Mouse (Mus musculus): ENCODE measurements around the gene Strip2. TPM values are rescaled to one million over a fixed set of nuclear protein-coding genes. Genes with fewer than 3 reads are reported as not detected.
A peak's percentile ranks its signal among the peaks of the same experiment; 100 is the strongest.

The Strip2 gene
- polyA plus RNA-seq, 1 experiment from 2014 or later = 0.87 TPM

DNA sequence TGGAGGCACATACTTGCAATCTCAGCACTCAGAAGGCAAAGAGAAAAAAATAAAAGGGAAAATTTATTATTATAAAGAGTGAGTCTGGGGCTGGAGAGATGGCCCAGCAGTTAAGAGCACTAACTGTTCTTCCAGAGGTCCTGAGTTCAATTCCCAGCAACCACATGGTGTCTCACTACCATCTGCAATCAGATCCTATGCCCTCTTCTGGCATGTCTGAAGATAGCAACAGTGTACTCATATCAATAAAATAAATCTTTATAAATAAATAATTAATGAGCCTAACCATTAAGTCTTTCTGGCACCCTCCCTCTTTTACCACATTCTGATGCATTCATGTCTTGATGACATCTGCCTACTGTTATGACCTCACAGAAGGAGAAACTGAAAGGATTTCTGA, 65.0 kb downstream of the Strip2 start:
- Histone ChIP-seq H3K27ac (no peak overlapping the region), H3K4me2 (replicated peaks) (no peak overlapping the region), H3K27me3 (replicated peaks) (peaks cover 11% of the 10 kb centered on the region), H3K36me3 (no peaks in the 10 kb centered on the region), H3K4me3 (no peak overlapping the region), H3K4me1 (no peaks in the 10 kb centered on the region), H3K9ac (no peak overlapping the region), H3K9me3 (no peaks in the 10 kb centered on the region)
- ATAC-seq (ENCODE audit: low FRiP score, low read depth) = no peak

GRCm38 (mm10) chr6:29985058-29985498, 68.3 kb downstream of the Strip2 start:
- peak overlapping the region; percentile 44 for H3K4me3 ChIP-seq
- peak overlapping the region; percentile 64 for H3K9ac ChIP-seq
- peak overlapping the region; percentile 87 for H3K4me2 ChIP-seq (replicated peaks)
- whole genome bisulfite sequencing = under 1% methylated on average over 37 of the region's 37 CpGs
- H3K36me3 ChIP-seq = no peaks in the 10 kb centered on the region
- peak; percentile 76 for ATAC-seq (ENCODE audit: low FRiP score, low read depth)
- H3K27me3 ChIP-seq (replicated peaks) = peaks cover 11% of the 10 kb centered on the region
- no peaks in the 10 kb centered on the region for H3K9me3 ChIP-seq
- H3K27ac ChIP-seq = no peak overlapping the region
- H3K4me1 ChIP-seq = no peaks in the 10 kb centered on the region

- H3K27me3 ChIP-seq (replicated peaks) = peaks cover 11% of the 10 kb centered on the region
- H3K9me3 ChIP-seq = no peaks in the 10 kb centered on the region
- under 1% methylated on average over 14 of the region's 14 CpGs for WGBS
- peak overlapping the region; percentile 87 for H3K4me2 ChIP-seq (replicated peaks)
- peak overlapping the region; percentile 44 for H3K4me3 ChIP-seq
- H3K4me1 ChIP-seq = no peaks in the 10 kb centered on the region
- H3K36me3 ChIP-seq = no peaks in the 10 kb centered on the region
- peak overlapping the region; percentile 64 for H3K9ac ChIP-seq
- 0 out of 2 replicates have a peak, but pooled peaks have one; percentile 48 for ATAC-seq (ENCODE audit: low FRiP score, low read depth)
- H3K27ac ChIP-seq = no peak overlapping the region
These were observed 68.7 kb downstream of the Strip2 start for GRCm38 (mm10) chr6:29985504-29985903.

DNA sequence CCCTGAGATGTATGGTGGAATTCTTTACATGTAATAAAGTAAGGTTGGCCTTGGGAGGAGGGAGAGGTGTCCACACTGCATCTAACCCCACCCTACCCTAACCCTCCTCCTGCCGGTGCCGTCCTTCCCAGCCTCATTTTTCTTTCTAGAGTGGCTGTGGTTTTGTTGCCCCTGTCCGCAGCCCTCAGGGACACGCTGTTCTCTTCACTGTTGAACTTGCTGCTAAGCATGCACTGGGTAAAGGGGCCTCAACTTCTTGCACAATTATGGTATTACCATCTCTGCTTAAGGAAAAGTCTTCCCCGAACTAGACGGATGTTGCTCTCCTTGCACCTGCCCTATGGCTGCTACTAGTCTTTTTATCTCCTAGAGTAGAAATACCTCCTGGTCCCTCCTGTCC, 69.2 kb downstream of the Strip2 start:
- ATAC-seq (ENCODE audit: low FRiP score, low read depth) = no peak
- H3K4me3 ChIP-seq = no peak overlapping the region
- no peaks in the 10 kb centered on the region for H3K36me3 ChIP-seq
- WGBS = 44% methylated on average over 6 of the region's 6 CpGs
- peak overlapping the region; percentile 87 for H3K4me2 ChIP-seq (replicated peaks)
- H3K9me3 ChIP-seq = no peaks in the 10 kb centered on the region
- H3K9ac ChIP-seq = 0 out of 2 replicates have a peak overlapping the region, but pooled peaks have one; percentile 64
- no peak overlapping the region for H3K27ac ChIP-seq
- peaks cover 11% of the 10 kb centered on the region for H3K27me3 ChIP-seq (replicated peaks)
- no peaks in the 10 kb centered on the region for H3K4me1 ChIP-seq

DNA sequence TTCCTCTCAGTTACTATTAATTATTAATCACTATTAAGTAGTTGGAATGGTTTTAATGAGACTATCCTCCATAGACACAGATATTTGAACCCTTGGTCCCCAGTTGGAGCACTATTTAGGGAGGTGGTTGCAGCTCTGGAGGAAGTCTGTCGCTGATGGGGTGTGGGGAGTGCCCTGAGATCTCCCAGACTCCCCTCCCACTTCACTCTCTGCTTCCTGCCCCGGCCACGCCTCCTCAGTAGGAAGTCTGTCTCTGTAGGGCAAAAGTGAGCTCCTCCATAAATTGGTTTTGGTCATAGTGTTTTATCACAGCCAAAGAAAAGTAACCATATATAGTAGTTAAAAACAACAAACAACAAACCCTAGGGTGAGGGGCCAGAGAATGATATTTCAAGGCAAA, 70.4 kb downstream of the Strip2 start:
- no peak overlapping the region for H3K27ac ChIP-seq
- no peak for ATAC-seq (ENCODE audit: low FRiP score, low read depth)
- H3K9me3 ChIP-seq = no peaks in the 10 kb centered on the region
- H3K9ac ChIP-seq = no peak overlapping the region
- no peak overlapping the region for H3K4me3 ChIP-seq
- WGBS = 55% methylated on average over 3 of the region's 3 CpGs
- H3K36me3 ChIP-seq = no peaks in the 10 kb centered on the region
- no peak overlapping the region for H3K4me2 ChIP-seq (replicated peaks)
- no peaks in the 10 kb centered on the region for H3K4me1 ChIP-seq
- H3K27me3 ChIP-seq (replicated peaks) = peaks cover 11% of the 10 kb centered on the region

DNA sequence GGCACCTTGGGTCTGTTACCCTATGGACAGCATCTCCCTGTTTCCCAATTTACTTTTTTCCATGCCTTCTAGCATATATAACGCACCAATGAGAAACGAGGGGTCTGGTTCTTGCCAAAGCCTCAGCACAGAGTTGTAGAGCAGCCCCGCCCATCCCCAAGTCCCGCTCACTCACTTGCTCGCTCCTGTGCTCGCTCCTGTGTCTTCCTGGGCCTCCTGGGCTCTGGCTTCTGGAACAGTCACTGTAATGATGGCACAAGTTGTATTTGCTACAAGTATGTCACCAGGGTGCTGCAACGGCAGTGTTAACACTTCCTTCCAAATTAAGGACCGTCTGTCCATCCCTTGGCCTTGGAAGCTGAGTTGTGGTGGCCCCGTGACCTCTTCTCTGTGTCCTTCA, 81.3 kb downstream of the Strip2 start:
- no peaks in the 10 kb centered on the region for H3K9me3 ChIP-seq
- H3K4me1 ChIP-seq = no peaks in the 10 kb centered on the region
- H3K9ac ChIP-seq = no peak overlapping the region
- H3K36me3 ChIP-seq = no peaks in the 10 kb centered on the region
- ATAC-seq (ENCODE audit: low FRiP score, low read depth) = no peak
- H3K4me2 ChIP-seq (replicated peaks) = no peak overlapping the region
- H3K4me3 ChIP-seq = no peak overlapping the region
- H3K27ac ChIP-seq = no peak overlapping the region
- H3K27me3 ChIP-seq (replicated peaks) = no peaks in the 10 kb centered on the region
- WGBS = 82% methylated on average over 9 of the region's 9 CpGs

- no peak overlapping the region for H3K4me2 ChIP-seq (replicated peaks)
- no peak overlapping the region for H3K4me3 ChIP-seq
- no peak overlapping the region for H3K27ac ChIP-seq
- no peak for ATAC-seq (ENCODE audit: low FRiP score, low read depth)
- H3K36me3 ChIP-seq = no peaks in the 10 kb centered on the region
- no peaks in the 10 kb centered on the region for H3K4me1 ChIP-seq
- no peak overlapping the region for H3K9ac ChIP-seq
- WGBS = 67% methylated on average over 4 of the region's 4 CpGs
- no peaks in the 10 kb centered on the region for H3K9me3 ChIP-seq
- H3K27me3 ChIP-seq (replicated peaks) = no peaks in the 10 kb centered on the region
These were observed 82.0 kb downstream of the Strip2 start for GRCm38 (mm10) chr6:29998771-29999170.

DNA sequence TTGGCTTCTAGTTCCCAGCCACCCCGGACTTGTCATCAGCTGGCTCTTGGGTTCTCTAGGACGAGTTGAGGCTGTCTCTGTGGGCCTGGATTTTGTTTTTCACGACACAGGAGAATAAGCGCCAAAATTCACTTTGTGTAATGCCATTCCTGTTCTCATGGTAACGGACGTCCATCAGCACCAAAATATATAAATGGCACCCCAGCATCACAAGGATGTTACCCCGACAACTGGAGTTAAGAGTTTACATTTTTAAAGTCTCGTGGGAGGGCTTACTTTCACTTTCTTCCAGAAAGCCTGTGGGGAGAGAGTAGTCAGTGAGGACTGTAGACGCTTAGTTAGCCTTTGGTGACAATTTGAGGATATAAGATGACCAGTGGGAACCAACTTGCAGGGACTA, 85.8 kb downstream of the Strip2 start:
- H3K9me3 ChIP-seq = no peaks in the 10 kb centered on the region
- H3K4me2 ChIP-seq (replicated peaks) = no peak overlapping the region
- no peak overlapping the region for H3K4me3 ChIP-seq
- H3K36me3 ChIP-seq = no peaks in the 10 kb centered on the region
- WGBS = 77% methylated on average over 9 of the region's 9 CpGs
- H3K9ac ChIP-seq = no peak overlapping the region
- H3K27me3 ChIP-seq (replicated peaks) = no peaks in the 10 kb centered on the region
- H3K4me1 ChIP-seq = no peaks in the 10 kb centered on the region
- ATAC-seq (ENCODE audit: low FRiP score, low read depth) = no peak
- H3K27ac ChIP-seq = no peak overlapping the region

- Histone ChIP-seq H3K36me3 (no peaks in the 10 kb centered on the region), H3K9ac (no peak overlapping the region), H3K27me3 (replicated peaks) (no peaks in the 10 kb centered on the region), H3K4me3 (no peak overlapping the region), H3K4me2 (replicated peaks) (no peak overlapping the region), H3K9me3 (no peaks in the 10 kb centered on the region), H3K4me1 (no peaks in the 10 kb centered on the region), H3K27ac (no peak overlapping the region)
- WGBS = 100% methylated on average over 1 of the region's 1 CpGs
- ATAC-seq (ENCODE audit: low FRiP score, low read depth) = no peak
These were observed 89.0 kb downstream of the Strip2 start for GRCm38 (mm10) chr6:30005851-30006250.

- no peaks in the 10 kb centered on the region for H3K27me3 ChIP-seq (replicated peaks)
- H3K9me3 ChIP-seq = no peaks in the 10 kb centered on the region
- WGBS = 82% methylated on average over 7 of the region's 7 CpGs
- ATAC-seq (ENCODE audit: low FRiP score, low read depth) = no peak
- H3K4me1 ChIP-seq = 0 out of 2 replicates have a peak, but pooled peaks cover 3% of the 10 kb centered on the region
- H3K4me2 ChIP-seq (replicated peaks) = no peak overlapping the region
- no peaks in the 10 kb centered on the region for H3K36me3 ChIP-seq
- no peak overlapping the region for H3K27ac ChIP-seq
- H3K9ac ChIP-seq = no peak overlapping the region
- H3K4me3 ChIP-seq = no peak overlapping the region
These were observed 92.4 kb downstream of the Strip2 start for GRCm38 (mm10) chr6:30009204-30009603.

Small RNA genes lying within 50 kb of the gene (microRNA-seq; reads per million reads assigned to microRNA genes)
- not detected for gene Gm23049

Other genes starting within 250 kb of the Strip2 start
- gene Tspan33, start 222.8 kb upstream of the Strip2 start, polyA plus RNA-seq (2016; fragmentation: Nextera tagmentation; extraction: Ambion mirVana) = 6.1 and 6.9 TPM in 2 replicates
- 36.5 and 41.9 TPM in 2 replicates for gene Smo, start 181.5 kb upstream of the Strip2 start, polyA plus RNA-seq (2016; fragmentation: Nextera tagmentation; extraction: Ambion mirVana)
- 18.0 and 18.8 TPM in 2 replicates for gene Ahcyl2, start 149.0 kb upstream of the Strip2 start, polyA plus RNA-seq (2016; fragmentation: Nextera tagmentation; extraction: Ambion mirVana)
- 60.2 and 61.8 TPM in 2 replicates for gene Nrf1, start 131.0 kb downstream of the Strip2 start, polyA plus RNA-seq (2016; fragmentation: Nextera tagmentation; extraction: Ambion mirVana)